Mouse (Mus musculus) lung, postnatal 36 days (tissue): ENCODE measurements around the gene Ube4b.
"Not testable (repeated sequence)": the region's sequence is repeated elsewhere in the genome, so short reads cannot be mapped to it uniquely, and the experiment has no call there.

Experiments
- DNase-seq: peaks from one replicate; pipeline ENCODE4 v3.0.0; 2022; ENCODE audit warnings: mixed read lengths

Ube4b gene

GRCm38 (mm10) chr4:149426325-149427199 is at the start of gene Ube4b:
Gene Ube4b (minus strand): TSS chr4:149426749.
- DNase-seq: peak; percentile 98

- DNase-seq: no peak
Observed at GRCm38 (mm10) chr4:149475096-149475495, 48.5 kb upstream of the Ube4b start.

- no peak for DNase-seq
Observed at GRCm38 (mm10) chr4:149469557-149469956, 43.0 kb upstream of the Ube4b start.

- peak; percentile 9 for DNase-seq
Observed at GRCm38 (mm10) chr4:149463435-149463950, 36.9 kb upstream of the Ube4b start.

GRCm38 (mm10) chr4:149462305-149462971 is 35.9 kb upstream of the Ube4b start:
- no peak for DNase-seq

- peak; percentile 8 for DNase-seq
Observed at GRCm38 (mm10) chr4:149461579-149462304, 35.2 kb upstream of the Ube4b start.

GRCm38 (mm10) chr4:149460475-149460874 is 33.9 kb upstream of the Ube4b start:
- DNase-seq: not testable (repeated sequence)

GRCm38 (mm10) chr4:149459425-149459824 is 32.9 kb upstream of the Ube4b start:
- no peak for DNase-seq

- no peak for DNase-seq
Observed at GRCm38 (mm10) chr4:149458526-149458925, 32.0 kb upstream of the Ube4b start.

- DNase-seq: peak; percentile 27
Observed at GRCm38 (mm10) chr4:149457831-149458430, 31.4 kb upstream of the Ube4b start.

- not testable (repeated sequence) for DNase-seq
Observed at GRCm38 (mm10) chr4:149457163-149457562, 30.6 kb upstream of the Ube4b start.

GRCm38 (mm10) chr4:149454879-149455278 is 28.3 kb upstream of the Ube4b start, which contains the start of gene Rbp7:
Gene Rbp7 (minus strand): TSS chr4:149454978.
- no peak for DNase-seq

GRCm38 (mm10) chr4:149454263-149454662 is 27.7 kb upstream of the Ube4b start:
- DNase-seq: no peak

- peak; percentile 54 for DNase-seq
Observed at GRCm38 (mm10) chr4:149453656-149454055, 27.1 kb upstream of the Ube4b start.

GRCm38 (mm10) chr4:149450636-149451035 is 24.1 kb upstream of the Ube4b start:
- DNase-seq: no peak

GRCm38 (mm10) chr4:149446309-149446708 is 19.8 kb upstream of the Ube4b start:
- no peak for DNase-seq

- peak; percentile 60 for DNase-seq
Observed at GRCm38 (mm10) chr4:149445868-149446267, 19.3 kb upstream of the Ube4b start.

- DNase-seq: peak; percentile 94
Observed at GRCm38 (mm10) chr4:149444964-149445701, 18.6 kb upstream of the Ube4b start.

GRCm38 (mm10) chr4:149444465-149444864 is 17.9 kb upstream of the Ube4b start:
- DNase-seq: no peak

GRCm38 (mm10) chr4:149442436-149442835 is 15.9 kb upstream of the Ube4b start:
- DNase-seq: peak; percentile 56

GRCm38 (mm10) chr4:149440576-149440975 is 14.0 kb upstream of the Ube4b start:
- no peak for DNase-seq

- not testable (repeated sequence) for DNase-seq
Observed at GRCm38 (mm10) chr4:149431887-149432286, 5.3 kb upstream of the Ube4b start.
